Mouse (Mus musculus) lung, postnatal 0 days (tissue): Measurements from ENCODE around the gene Pdcd6. TPM values are rescaled to one million over a fixed set of nuclear protein-coding genes. Genes with fewer than 3 reads are reported as not detected.

Experiments
- ATAC-seq: fragments of 200-750 bp; cut with Nextera tagmentation; 2 replicates; pipeline ENCODE4 v1.8.0; 2017; ENCODE audit warnings: moderate library complexity
- DNase-seq: peaks from one replicate; pipeline ENCODE4 v3.0.0-alpha.2; 2016; ENCODE audit warnings: low spot score
- H3K27ac ChIP-seq: fragments of 300-500 bp; sonication (generic); 2 replicates; pipeline ENCODE4 v1.5.1; 2014; ENCODE audit warnings: antibody characterized with exemption, mild to moderate bottlenecking, low read length, mixed read lengths
- H3K27me3 ChIP-seq: fragments of 300-500 bp; sonication (generic); replicated peaks from 2 replicates; pipeline ENCODE4 v1.6.1; 2014; ENCODE audit warnings: low read length, mixed read lengths; ENCODE audit not compliant: insufficient read depth
- H3K36me3 ChIP-seq: fragments of 300-500 bp; sonication (generic); 2 replicates; pipeline ENCODE4 v1.6.1; 2014; ENCODE audit warnings: low read length, mixed read lengths; ENCODE audit not compliant: insufficient read depth
- H3K4me1 ChIP-seq: fragments of 300-500 bp; sonication (generic); 2 replicates; pipeline ENCODE4 v1.6.1; 2014; ENCODE audit warnings: antibody characterized with exemption, low read depth, low read length, mixed read lengths; ENCODE audit not compliant: insufficient read depth
- H3K4me2 ChIP-seq: fragments of 300-500 bp; sonication (generic); replicated peaks from 2 replicates; pipeline ENCODE4 v1.6.1; 2014; ENCODE audit warnings: low read depth, mild to moderate bottlenecking, low read length, moderate library complexity, mixed read lengths
- H3K4me3 ChIP-seq: fragments of 300-500 bp; sonication (generic); 2 replicates; pipeline ENCODE4 v1.5.1; 2014; ENCODE audit warnings: low read depth, low read length
- H3K9ac ChIP-seq: fragments of 300-500 bp; sonication (generic); replicated peaks from 2 replicates; pipeline ENCODE4 v1.6.1; 2014; ENCODE audit warnings: low read depth, mild to moderate bottlenecking
- H3K9me3 ChIP-seq: fragments of 300-500 bp; sonication (generic); 2 replicates; pipeline ENCODE4 v1.6.1; 2016; ENCODE audit warnings: low read length, mixed read lengths
- CTCF ChIP-seq: IDR thresholded peaks from 2 replicates; pipeline ENCODE4 v1.5.1; 2016; ENCODE audit warnings: antibody characterized with exemption, mild to moderate bottlenecking
- EP300 ChIP-seq: IDR thresholded peaks from 2 replicates; pipeline ENCODE4 v1.6.1; 2016; ENCODE audit warnings: antibody characterized with exemption, mild to moderate bottlenecking, control low read depth
- WGBS: fragments of 180-500 bp; shearing (Covaris S2); extraction: QIAGEN DNeasy Blood & Tissue Kit; methylation state at CpG from one replicate; pipeline ENCODE4 v1.1.7; 2014; 5-methylcytosine and 5-hydroxymethylcytosine counted together
- polyA plus RNA-seq: library from polyadenylated mRNA; unstranded; fragments of >200 nt; fragmentation: Nextera tagmentation; extraction: Ambion mirVana; gene quantifications from 2 replicates; pipeline ENCODE4 v1.2.1, GENCODE M21; 2015

Pdcd6 gene
- polyA plus RNA-seq, result 140 and 151 TPM in 2 replicates

DNA sequence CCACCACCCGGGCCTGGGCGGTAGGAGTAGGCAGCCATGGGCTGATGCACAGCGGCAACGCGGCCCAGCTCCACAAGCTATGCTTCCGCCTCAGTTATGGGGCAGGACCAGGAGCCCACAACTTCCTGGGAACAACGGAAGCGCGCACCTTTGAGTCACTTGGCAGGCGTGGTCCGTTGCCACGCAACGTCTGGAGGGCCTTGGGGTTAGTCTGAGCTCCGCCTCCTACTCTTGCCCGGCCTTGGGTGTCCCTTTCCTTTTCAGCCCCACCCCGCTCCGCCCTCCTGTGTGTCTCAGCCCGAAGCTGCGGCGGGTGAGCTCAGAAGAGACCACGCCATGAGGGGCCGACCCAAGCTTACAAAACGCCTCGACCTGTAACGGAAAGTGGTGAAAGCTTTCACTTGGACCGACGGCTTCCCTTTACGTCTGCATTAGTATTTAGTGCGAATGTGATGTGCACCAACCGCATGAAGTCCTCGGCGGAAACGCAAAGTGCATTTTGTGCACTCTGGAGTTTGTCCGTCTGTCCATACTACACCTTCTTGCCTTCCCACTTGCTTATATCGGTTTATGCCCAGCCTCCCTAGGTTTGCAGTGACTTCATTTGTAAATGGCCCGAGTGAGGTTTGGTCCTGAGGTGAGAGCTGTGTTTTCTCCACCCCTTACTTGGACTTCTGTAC lies at the start of gene Pdcd6:
Gene Pdcd6, minus strand, starts transcription at position 411 of the 680 bp plus-strand sequence.
- Histone ChIP-seq H3K27ac (peak within 1 kb of the TSS; percentile 91), H3K9ac (peak within 1 kb of the TSS; percentile 87), H3K4me3 (peak within 1 kb of the TSS; percentile 81), H3K27me3 (no peaks in the 10 kb centered on the region), H3K9me3 (no peaks in the 10 kb centered on the region), H3K4me1 (peaks cover 4% of the 10 kb centered on the region; the same call in 1 of the 2 replicates), H3K4me2 (peak within 1 kb of the TSS; percentile 76), H3K36me3 (peaks cover 17% of the 10 kb centered on the region; the same call in 1 of the 2 replicates)
- ATAC-seq, result peak; percentile 99
- TF ChIP-seq EP300 (0 out of 2 replicates have a peak, but pooled peaks have one; percentile 12), CTCF (no peak)
- DNase-seq, result peak; percentile 99
- WGBS, result under 1% methylated on average over 36 of the region's 36 CpGs

DNA sequence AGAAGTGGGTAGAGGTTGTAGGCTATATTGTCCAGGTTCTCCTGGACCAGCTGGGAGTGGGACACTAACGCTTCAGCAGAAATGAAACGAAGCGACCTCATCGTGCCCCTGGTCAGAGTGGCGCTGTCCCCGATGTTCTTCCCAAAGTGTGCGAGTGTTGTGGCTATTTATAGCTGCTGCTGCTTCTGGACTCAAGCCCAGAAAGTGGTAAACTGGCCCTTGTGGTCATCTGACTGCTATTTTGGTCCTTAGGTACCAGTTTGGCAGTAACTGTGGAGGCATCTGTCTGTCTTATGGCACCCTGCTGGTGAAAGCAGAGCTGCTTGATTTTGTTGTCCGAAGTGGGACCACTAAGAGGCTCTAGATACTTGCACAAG lies 46.5 kb upstream of the Pdcd6 start, which contains the start of gene Lrrc14b:
Gene Lrrc14b, minus strand, starts transcription at position 147 of the 377 bp plus-strand sequence.
- DNase-seq, result peak; percentile 32
- H3K9me3 ChIP-seq, result no peaks in the 10 kb centered on the region
- WGBS, result 34% methylated on average over 8 of the region's 8 CpGs
- peak; percentile 52 for ATAC-seq
- H3K27me3 ChIP-seq, result no peaks in the 10 kb centered on the region
- no peak within 1 kb of the TSS for H3K9ac ChIP-seq
- no peak within 1 kb of the TSS for H3K4me2 ChIP-seq
- peaks cover 4% of the 10 kb centered on the region; the same call in 1 of the 2 replicates for H3K4me1 ChIP-seq
- H3K36me3 ChIP-seq, result no peaks in the 10 kb centered on the region; the same call in 1 of the 2 replicates
- TF ChIP-seq CTCF, result peak; percentile 2; the same call in 1 of the 2 replicates
- no peak for TF ChIP-seq EP300
- no peak within 1 kb of the TSS for H3K4me3 ChIP-seq
- no peak within 1 kb of the TSS for H3K27ac ChIP-seq

DNA sequence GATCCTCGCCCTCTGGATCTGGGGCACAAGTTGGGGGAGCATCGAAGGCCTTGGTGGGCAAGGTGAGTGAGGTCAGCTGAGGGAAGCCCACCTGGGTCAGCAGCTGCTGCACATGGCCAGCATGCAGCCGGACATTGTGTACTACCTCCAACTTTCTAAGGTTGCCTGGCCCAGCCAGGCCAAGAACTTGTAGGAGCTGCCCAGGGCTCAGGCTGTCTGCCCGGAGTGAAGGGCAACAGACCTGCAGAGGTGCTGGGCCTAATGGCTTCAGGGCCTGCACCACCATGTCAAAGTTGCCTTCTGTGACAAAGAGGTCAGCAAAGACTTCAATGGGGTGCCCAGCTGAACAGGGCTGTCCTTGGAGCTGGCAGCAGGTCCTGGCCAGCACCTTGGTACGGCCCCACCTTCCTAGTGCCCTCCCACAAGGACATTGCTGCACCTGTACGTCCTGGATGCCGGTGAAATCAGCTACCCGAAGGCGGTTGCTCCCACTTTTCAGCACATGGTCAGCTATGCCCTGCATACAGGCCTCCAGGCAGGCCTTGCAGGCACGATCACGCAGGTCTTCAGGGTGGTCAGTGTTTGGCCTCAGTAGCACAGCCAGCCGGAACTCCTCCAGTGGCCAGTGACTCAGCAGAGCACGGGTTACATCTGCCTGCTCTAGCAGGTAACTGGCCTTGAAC lies 45.9 kb upstream of the Pdcd6 start:
- Histone ChIP-seq H3K36me3 (no peaks in the 10 kb centered on the region; the same call in 1 of the 2 replicates), H3K27ac (no peak overlapping the region), H3K9ac (no peak overlapping the region), H3K4me1 (peaks cover 4% of the 10 kb centered on the region; the same call in 1 of the 2 replicates), H3K27me3 (no peaks in the 10 kb centered on the region), H3K9me3 (no peaks in the 10 kb centered on the region), H3K4me3 (no peak overlapping the region), H3K4me2 (no peak overlapping the region)
- ATAC-seq, result peak; percentile 1; the same call in 1 of the 2 replicates
- no peak for DNase-seq
- TF ChIP-seq EP300, result no peak
- no peak for TF ChIP-seq CTCF
- WGBS, result 85% methylated on average over 13 of the region's 13 CpGs

DNA sequence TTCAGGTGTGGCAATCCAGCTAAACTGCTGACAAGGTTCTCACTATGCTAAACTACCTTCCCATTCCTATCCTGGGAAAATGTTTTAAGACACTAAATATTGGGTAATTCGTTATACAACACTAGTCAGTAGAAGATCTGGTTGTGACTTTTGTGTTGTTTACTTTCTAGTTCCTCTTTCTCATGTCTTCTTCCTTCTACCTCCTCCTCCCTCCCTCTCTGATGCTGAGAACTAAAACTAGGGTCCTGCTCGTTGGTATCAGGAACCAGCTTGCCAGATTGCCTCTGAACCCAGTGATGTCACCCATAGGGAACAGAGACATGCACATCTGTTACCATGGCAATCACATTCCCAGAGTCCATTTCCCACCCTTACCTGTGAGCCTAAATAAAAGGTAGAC lies 44.8 kb upstream of the Pdcd6 start:
- 71% methylated on average over 2 of the region's 2 CpGs for WGBS
- ATAC-seq, result no peak

DNA sequence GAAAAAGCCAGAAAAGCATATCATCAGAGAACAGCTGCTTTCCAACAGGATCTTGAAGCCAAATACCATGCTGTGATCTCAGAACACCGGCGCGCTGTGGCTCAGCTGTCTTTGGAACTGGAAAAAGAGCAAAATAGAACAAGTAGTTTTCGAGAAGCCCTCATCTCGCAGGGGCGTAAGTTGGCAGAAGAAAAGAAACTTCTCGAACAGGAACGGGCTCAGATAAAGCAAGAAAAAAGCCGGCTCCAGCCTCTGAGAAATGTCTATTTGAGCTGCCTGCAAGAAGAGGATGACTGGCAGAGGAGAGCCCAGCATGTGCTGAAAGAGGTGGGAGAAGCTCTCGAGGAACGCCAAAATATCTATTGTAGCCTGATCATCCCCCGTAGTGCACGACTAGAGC lies 39.1 kb upstream of the Pdcd6 start:
- Histone ChIP-seq H3K4me2 (no peak overlapping the region), H3K27ac (no peak overlapping the region), H3K4me1 (no peaks in the 10 kb centered on the region), H3K9ac (no peak overlapping the region), H3K36me3 (no peaks in the 10 kb centered on the region; the same call in 1 of the 2 replicates), H3K4me3 (no peak overlapping the region), H3K27me3 (no peaks in the 10 kb centered on the region), H3K9me3 (no peaks in the 10 kb centered on the region)
- no peak for ATAC-seq
- no peak for DNase-seq
- 94% methylated on average over 13 of the region's 13 CpGs for WGBS
- TF ChIP-seq EP300 (no peak), CTCF (no peak)

More for the DNA sequence above, 44.8 kb upstream of the Pdcd6 start:
- no peak for DNase-seq
- Histone ChIP-seq H3K4me3 (no peak overlapping the region), H3K36me3 (no peaks in the 10 kb centered on the region; the same call in 1 of the 2 replicates), H3K4me2 (no peak overlapping the region), H3K27me3 (no peaks in the 10 kb centered on the region), H3K9ac (no peak overlapping the region), H3K27ac (no peak overlapping the region), H3K4me1 (peaks cover 4% of the 10 kb centered on the region; the same call in 1 of the 2 replicates), H3K9me3 (no peaks in the 10 kb centered on the region)
- no peak for TF ChIP-seq CTCF
- no peak for TF ChIP-seq EP300

DNA sequence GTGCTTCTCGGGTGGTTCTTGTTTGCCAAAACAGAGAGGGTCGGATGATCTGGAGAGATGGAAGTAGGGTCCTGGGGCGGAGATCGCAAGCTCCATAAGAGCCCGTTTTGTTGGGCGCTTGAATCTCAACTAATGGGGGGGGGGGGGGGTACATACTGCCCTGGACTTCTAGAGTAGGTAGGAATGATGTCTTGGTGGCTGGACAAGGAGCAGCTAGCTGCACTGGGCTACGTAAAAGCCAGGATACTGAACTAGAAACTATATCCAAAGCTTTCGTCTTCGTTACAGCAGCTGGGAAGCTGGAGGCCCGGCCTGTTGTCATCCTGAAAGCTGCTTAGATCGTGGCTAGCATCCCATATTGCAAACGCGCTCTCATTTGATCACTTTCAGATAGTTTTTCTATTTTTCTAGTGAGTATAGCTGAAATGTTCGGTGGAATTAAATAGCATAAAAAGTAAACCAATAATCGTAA lies 33.1 kb upstream of the Pdcd6 start:
- DNase-seq (no peak), ATAC-seq (peak; percentile 51)
- H3K4me1 ChIP-seq, result peaks cover 5% of the 10 kb centered on the region; the same call in 1 of the 2 replicates
- H3K27me3 ChIP-seq, result no peaks in the 10 kb centered on the region
- H3K9ac ChIP-seq, result peak overlapping the region; percentile 85
- H3K4me3 ChIP-seq, result peak overlapping the region; percentile 71
- H3K36me3 ChIP-seq, result no peaks in the 10 kb centered on the region
- no peaks in the 10 kb centered on the region for H3K9me3 ChIP-seq
- WGBS, result under 1% methylated on average over 15 of the region's 15 CpGs
- H3K27ac ChIP-seq, result peak overlapping the region; percentile 23; the same call in 1 of the 2 replicates
- TF ChIP-seq EP300 (no peak), CTCF (no peak)
- peak overlapping the region; percentile 53 for H3K4me2 ChIP-seq
